Mouse (Mus musculus): ENCODE measurements around the gene Apba3. TPM values are rescaled to one million over a fixed set of nuclear protein-coding genes. Genes with fewer than 3 reads are reported as not detected.
A peak's percentile ranks its signal among the peaks of the same experiment; 100 is the strongest.

Apba3 gene
- polyA plus RNA-seq, 1 experiment from 2014 or later = 24.0 TPM

DNA sequence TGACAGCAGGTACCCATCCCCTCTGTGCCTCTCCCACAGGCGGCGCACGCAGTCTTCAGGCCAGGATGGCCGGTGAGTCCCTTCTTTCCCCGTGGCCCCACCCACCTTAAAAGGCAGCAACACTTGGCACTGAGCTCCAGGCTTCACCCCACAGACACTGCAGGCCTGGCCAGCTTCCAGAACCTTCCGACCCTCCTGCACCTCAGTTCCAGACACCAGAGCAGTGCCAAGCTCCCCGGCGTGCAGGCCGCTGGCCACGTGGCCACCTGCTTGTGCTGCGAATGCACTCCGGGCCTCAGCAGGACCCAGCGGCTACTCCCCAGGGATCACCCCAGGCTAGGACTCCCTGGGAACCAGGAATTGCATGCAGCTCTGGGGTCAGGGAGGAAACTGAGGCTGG is 46.8 kb downstream of the Apba3 start:
- Histone ChIP-seq H3K27ac (replicated peaks) (no peak overlapping the region), H3K36me3 (replicated peaks) (peaks cover 87% of the 10 kb centered on the region), H3K9me3 (replicated peaks) (no peaks in the 10 kb centered on the region), H3K9ac (no peak overlapping the region; the same call in 1 of the 2 replicates), H3K4me1 (replicated peaks) (peaks cover 30% of the 10 kb centered on the region), H3K4me2 (no peak overlapping the region), H3K4me3 (replicated peaks) (no peak overlapping the region), H3K27me3 (no peaks in the 10 kb centered on the region)
- ATAC-seq (ENCODE audit: insufficient read depth) = no peak
- WGBS (ENCODE audit: insufficient replicate concordance) = 85% methylated on average over 13 of the region's 13 CpGs

DNA sequence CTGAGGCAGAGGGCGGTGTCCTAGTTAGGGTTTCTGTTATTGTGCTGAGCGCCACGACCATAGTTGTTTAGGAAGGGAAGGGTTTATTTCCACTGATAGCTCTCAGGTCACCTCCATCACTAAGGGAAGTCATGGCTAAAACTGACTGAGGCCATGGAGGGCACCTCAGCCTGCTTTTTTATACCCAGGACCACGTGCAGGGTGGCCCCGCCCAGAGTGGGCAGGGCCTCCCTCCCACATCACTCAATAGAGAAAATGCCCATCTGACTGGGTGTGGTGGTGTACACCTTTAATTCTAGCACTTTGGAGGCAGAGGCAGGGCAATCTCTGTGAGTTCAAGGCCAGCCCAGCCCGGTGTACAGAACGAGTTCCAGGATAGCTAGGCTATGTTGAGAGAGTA is 47.4 kb downstream of the Apba3 start:
- no peak for ATAC-seq (ENCODE audit: insufficient read depth)
- Histone ChIP-seq H3K4me2 (no peak overlapping the region), H3K27ac (replicated peaks) (no peak overlapping the region), H3K9ac (no peak overlapping the region), H3K36me3 (replicated peaks) (peaks cover 81% of the 10 kb centered on the region), H3K9me3 (replicated peaks) (no peaks in the 10 kb centered on the region), H3K4me3 (replicated peaks) (no peak overlapping the region), H3K4me1 (replicated peaks) (peaks cover 37% of the 10 kb centered on the region), H3K27me3 (no peaks in the 10 kb centered on the region)
- 68% methylated on average over 7 of the region's 7 CpGs for WGBS (ENCODE audit: insufficient replicate concordance)

DNA sequence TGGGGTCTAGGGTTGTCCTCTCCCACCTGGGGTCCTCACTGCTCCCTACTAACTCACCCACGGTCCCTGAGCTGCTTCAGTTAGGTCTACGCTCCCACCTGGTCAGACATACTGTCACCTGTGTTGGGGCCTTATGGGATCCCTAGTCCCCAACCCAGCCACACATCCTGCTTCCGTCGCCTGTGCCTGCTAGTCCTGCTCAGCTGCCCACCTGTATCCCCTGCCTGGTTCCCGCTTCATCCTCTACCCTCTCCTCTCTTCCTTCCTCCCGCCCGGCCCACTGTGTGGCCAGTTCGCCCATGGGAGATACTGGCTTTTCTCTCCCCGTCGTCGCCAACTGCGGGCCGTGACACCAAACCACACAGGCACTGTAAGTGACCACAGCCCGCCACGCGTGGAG is 48.8 kb downstream of the Apba3 start:
- Histone ChIP-seq H3K4me2 (no peak overlapping the region), H3K4me1 (replicated peaks) (peaks cover 46% of the 10 kb centered on the region), H3K9me3 (replicated peaks) (no peaks in the 10 kb centered on the region), H3K27me3 (no peaks in the 10 kb centered on the region), H3K4me3 (replicated peaks) (no peak overlapping the region), H3K9ac (no peak overlapping the region), H3K36me3 (replicated peaks) (peaks cover 67% of the 10 kb centered on the region), H3K27ac (replicated peaks) (no peak overlapping the region)
- 84% methylated on average over 16 of the region's 16 CpGs for WGBS (ENCODE audit: insufficient replicate concordance)
- no peak for ATAC-seq (ENCODE audit: insufficient read depth)

DNA sequence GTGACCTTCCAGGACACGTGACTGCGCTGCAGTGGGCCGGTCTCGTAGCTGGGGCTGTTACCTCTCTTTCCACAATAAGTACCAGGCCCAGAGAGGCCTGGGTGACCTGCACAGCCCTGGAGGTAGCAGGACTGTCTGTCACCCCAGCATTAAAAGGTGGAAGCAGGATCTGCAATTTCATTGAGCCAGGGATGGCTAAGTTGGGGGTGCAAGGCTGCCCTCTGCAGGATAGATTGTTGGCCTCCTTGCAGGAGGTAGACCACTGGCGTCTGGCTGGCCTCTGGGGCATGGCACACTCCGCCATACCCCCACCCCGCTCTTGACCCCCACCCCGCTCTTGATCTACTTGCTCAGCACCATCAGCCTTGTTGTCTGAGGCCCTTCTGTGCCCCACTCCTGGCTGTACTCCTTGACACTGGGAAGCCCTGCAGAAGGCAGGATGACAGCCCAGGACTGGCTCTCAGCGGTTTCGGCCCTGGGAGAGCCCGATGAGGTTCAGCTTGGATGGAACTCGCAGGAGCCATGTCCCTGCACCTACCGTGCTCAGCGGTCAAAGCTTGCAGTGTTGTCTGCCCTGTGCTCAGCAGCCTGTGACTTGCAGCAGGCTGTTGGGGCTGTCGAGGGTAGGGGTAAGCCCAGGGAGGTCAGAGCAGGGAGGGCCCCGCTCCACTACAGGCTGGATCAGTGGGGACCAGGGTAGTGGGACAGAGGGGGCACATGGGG is 49.7 kb downstream of the Apba3 start:
- no peaks in the 10 kb centered on the region for H3K27me3 ChIP-seq
- H3K4me1 ChIP-seq (replicated peaks) = peaks cover 47% of the 10 kb centered on the region
- H3K9me3 ChIP-seq (replicated peaks) = no peaks in the 10 kb centered on the region
- no peak for ATAC-seq (ENCODE audit: insufficient read depth)
- peak overlapping the region; percentile 68 for H3K4me2 ChIP-seq
- peak overlapping the region; percentile 33; the same call in 1 of the 2 replicates for H3K4me3 ChIP-seq (replicated peaks)
- peak overlapping the region; percentile 49; the same call in 1 of the 2 replicates for H3K9ac ChIP-seq
- 59% methylated on average over 16 of the region's 16 CpGs for WGBS (ENCODE audit: insufficient replicate concordance)
- H3K27ac ChIP-seq (replicated peaks) = no peak overlapping the region
- H3K36me3 ChIP-seq (replicated peaks) = peaks cover 58% of the 10 kb centered on the region

DNA sequence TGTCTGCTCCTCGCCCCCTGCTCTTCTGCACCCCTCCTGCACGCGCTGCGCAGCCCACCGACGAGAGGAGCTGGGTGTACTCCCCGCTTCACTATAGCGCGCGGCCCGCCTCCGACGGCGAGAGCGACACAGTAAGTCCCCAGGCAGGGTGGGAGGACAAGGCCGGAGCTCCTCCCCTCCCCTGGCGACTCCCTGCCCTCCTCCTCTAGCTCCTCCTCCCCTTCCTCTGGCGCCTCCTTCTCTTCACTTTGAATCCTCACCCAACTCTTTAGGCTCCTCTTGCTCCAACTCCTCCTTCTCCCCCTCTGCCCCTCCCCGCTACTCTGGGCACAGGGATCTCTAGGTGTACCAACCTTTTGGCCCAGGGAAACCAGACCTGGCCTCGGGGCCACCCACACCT is 50.5 kb downstream of the Apba3 start:
- 27% methylated on average over 20 of the region's 20 CpGs for WGBS (ENCODE audit: insufficient replicate concordance)
- Histone ChIP-seq H3K27me3 (no peaks in the 10 kb centered on the region), H3K4me3 (replicated peaks) (peak overlapping the region; percentile 33; the same call in 1 of the 2 replicates), H3K27ac (replicated peaks) (no peak overlapping the region), H3K9me3 (replicated peaks) (no peaks in the 10 kb centered on the region), H3K9ac (peak overlapping the region; percentile 49; the same call in 1 of the 2 replicates), H3K4me1 (replicated peaks) (peaks cover 54% of the 10 kb centered on the region), H3K36me3 (replicated peaks) (peaks cover 53% of the 10 kb centered on the region), H3K4me2 (peak overlapping the region; percentile 68)
- no peak for ATAC-seq (ENCODE audit: insufficient read depth)

DNA sequence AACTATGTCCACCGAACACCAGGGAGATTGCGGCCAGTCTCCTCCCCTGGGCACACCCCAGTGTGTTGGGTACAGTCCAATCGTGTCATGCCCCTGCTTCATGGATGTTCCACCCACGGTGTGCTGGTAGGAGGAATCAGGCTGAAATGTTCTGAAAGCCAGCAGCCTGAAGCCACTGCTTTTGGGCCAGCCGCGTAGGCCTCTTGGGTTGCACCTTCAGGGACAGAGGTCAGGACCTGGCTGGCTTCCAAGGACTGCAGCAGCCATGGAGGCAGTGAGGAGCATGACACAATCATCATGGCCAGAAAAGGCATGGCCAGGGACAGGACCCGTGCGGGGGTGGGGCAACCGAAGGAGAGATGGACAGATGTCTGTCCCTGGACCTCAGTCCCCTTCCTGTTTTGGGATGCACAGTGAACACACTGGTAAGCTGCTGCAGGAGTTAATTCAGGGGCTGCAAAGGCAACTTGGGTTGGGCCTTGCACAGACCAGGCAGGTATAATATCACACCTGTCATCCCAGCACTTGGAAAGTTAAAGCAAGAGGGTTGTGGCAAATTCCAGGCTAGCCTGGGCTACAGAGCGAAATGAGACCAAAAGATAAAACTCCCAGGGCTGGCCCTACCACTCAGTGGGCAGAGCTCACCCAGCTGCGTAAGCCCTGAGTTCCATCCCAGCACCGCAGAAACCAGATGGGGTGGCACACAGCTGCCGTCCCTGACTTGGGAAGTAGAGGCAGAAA is 52.0 kb downstream of the Apba3 start:
- no peak for ATAC-seq (ENCODE audit: insufficient read depth)
- Histone ChIP-seq H3K9me3 (replicated peaks) (no peaks in the 10 kb centered on the region), H3K9ac (no peak overlapping the region), H3K27me3 (no peaks in the 10 kb centered on the region), H3K4me3 (replicated peaks) (no peak overlapping the region), H3K4me2 (peak overlapping the region; percentile 87), H3K27ac (replicated peaks) (peak overlapping the region; percentile 92), H3K4me1 (replicated peaks) (peaks cover 63% of the 10 kb centered on the region), H3K36me3 (replicated peaks) (peaks cover 53% of the 10 kb centered on the region)
- WGBS (ENCODE audit: insufficient replicate concordance) = 79% methylated on average over 13 of the region's 13 CpGs

DNA sequence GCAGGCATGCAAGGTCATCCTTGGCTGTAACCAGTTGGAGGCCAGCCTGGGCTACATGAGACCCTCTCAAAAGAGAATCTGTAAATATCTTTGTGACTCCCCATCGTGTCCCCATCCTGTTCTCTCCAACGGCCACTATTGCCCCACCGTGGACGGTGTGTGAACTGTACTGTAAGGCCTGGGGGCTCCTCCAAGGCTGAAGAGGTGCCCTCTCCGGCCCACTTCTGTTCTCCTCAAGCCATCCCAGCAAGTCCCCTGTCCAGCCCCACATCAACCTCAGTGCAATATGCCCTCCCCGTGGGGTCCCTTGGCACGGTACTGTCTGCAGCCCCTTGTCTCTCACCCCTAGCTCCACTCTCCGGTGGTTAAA is 52.6 kb downstream of the Apba3 start:
- Histone ChIP-seq H3K27ac (replicated peaks) (peak overlapping the region; percentile 92), H3K4me2 (peak overlapping the region; percentile 87), H3K4me1 (replicated peaks) (peaks cover 63% of the 10 kb centered on the region), H3K27me3 (no peaks in the 10 kb centered on the region), H3K9ac (peak overlapping the region; percentile 52), H3K36me3 (replicated peaks) (peaks cover 53% of the 10 kb centered on the region), H3K4me3 (replicated peaks) (peak overlapping the region; percentile 94), H3K9me3 (replicated peaks) (no peaks in the 10 kb centered on the region)
- 26% methylated on average over 8 of the region's 8 CpGs for WGBS (ENCODE audit: insufficient replicate concordance)
- no peak for ATAC-seq (ENCODE audit: insufficient read depth)

DNA sequence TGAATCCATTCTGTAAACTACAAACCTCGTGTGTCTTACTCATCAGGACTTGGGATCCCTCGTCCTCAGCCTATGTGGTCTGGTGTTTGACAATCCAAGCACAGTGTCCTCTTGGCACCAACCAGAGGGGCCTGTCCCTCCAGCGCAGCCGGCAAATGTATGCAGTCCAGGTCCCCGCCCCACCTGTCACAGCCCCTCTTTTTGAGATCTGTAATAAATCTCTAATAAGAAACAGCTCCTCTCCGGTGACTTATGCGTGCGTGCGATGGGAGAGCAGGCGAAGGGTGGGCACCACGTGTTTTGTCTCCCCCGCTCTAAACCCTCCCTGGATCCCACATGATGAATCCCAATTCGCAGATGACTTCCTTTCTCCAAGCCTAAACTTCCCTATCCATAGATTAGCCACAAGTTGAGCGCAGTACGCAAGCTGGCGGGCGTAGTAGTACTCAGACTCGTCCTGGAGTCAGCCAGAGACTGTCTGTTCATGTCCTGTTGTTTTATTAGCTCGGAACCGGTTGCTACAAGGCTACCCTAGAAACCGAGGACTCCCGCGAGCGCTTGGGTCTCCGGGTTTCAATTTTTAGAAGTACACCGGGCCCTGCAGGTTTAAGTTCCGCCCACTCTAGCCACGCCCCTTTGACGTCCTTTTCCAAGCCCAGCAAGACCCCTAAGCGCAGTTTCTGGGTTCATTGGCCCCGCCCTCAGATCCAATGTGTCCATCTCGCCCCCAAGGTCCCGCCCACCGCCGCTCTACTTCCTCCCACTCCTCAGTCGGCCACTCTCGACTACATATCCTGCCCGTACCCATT is 53.2 kb downstream of the Apba3 start:
- peak overlapping the region; percentile 87 for H3K4me2 ChIP-seq
- peaks cover 53% of the 10 kb centered on the region for H3K36me3 ChIP-seq (replicated peaks)
- 1% methylated on average over 38 of the region's 38 CpGs for WGBS (ENCODE audit: insufficient replicate concordance)
- H3K27me3 ChIP-seq = no peaks in the 10 kb centered on the region
- H3K9ac ChIP-seq = peak overlapping the region; percentile 52
- peaks cover 63% of the 10 kb centered on the region for H3K4me1 ChIP-seq (replicated peaks)
- H3K9me3 ChIP-seq (replicated peaks) = no peaks in the 10 kb centered on the region
- H3K4me3 ChIP-seq (replicated peaks) = peak overlapping the region; percentile 94
- no peak for ATAC-seq (ENCODE audit: insufficient read depth)
- H3K27ac ChIP-seq (replicated peaks) = peak overlapping the region; percentile 92

DNA sequence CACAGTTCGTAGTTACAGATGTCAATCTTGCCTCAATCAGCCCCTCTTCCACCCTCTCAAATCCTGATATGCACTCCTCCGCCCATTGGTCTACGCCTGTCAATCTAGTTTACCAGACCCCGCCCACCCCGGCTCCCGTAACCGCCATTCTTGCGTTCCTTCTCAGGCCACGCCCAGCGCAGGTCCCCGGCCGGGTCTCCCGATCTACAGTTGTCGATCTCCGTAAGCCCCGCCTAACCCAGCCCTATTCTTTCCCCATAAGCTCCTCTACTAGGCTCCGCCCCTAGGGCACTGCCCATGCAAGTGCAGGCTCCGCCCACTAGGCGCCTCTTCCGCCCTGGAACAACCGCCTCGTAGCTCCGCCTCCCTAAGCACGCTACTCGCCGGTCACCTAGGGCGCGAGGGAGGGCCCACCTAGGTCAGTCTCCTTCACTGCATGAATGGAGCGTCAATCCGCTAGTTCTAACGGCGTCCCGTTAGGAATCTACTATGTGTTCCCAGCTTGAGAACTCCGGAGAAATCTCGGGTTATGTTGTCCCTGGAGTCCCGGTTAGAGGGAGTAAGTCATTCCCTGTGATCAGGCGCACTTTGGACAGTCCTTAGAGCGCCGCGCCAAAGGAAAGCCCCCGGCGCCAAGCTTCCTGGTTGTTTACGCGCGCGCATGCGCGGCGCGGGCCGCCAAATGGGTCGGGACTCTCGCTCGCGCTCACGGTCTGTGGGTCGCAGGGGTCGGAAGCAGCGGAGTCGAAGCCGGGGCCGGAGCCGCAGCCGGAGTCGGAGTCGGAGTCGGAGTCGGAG is 54.0 kb downstream of the Apba3 start, which contains the start of gene Cactin:
Cactin (plus strand) TSS at position 554 of the 798 bp plus-strand sequence.
- no peaks in the 10 kb centered on the region for H3K27me3 ChIP-seq
- H3K9me3 ChIP-seq (replicated peaks) = no peaks in the 10 kb centered on the region
- WGBS (ENCODE audit: insufficient replicate concordance) = under 1% methylated on average over 68 of the region's 68 CpGs
- peaks cover 54% of the 10 kb centered on the region for H3K36me3 ChIP-seq (replicated peaks)
- H3K9ac ChIP-seq = peak within 1 kb of the TSS; percentile 95
- ATAC-seq (ENCODE audit: insufficient read depth) = peak; percentile 85
- peaks cover 61% of the 10 kb centered on the region for H3K4me1 ChIP-seq (replicated peaks)
- H3K4me3 ChIP-seq (replicated peaks) = peak within 1 kb of the TSS; percentile 94
- H3K27ac ChIP-seq (replicated peaks) = peak within 1 kb of the TSS; percentile 92
- peak within 1 kb of the TSS; percentile 87 for H3K4me2 ChIP-seq

DNA sequence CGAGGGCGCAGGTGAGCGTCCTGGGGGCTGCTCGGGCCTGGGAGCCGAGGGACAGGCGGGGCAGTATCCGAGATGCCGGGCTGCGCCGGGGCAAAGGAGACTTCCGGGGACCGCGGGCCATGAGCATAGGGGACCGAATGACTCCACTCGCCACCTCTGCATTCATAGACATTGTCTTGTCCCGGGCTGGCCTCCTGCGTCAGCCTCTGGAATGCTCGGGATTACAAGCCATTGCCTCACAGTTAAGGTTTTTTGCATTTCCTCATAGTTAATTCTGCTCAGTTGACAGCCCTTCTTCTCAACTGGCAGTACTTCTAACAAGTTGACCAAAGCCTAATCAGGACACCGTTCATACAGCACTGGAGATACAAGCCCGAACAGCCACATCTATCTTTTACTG is 54.7 kb downstream of the Apba3 start:
- 2% methylated on average over 20 of the region's 20 CpGs for WGBS (ENCODE audit: insufficient replicate concordance)
- Histone ChIP-seq H3K27me3 (no peaks in the 10 kb centered on the region), H3K4me2 (peak overlapping the region; percentile 87), H3K9me3 (replicated peaks) (no peaks in the 10 kb centered on the region), H3K27ac (replicated peaks) (peak overlapping the region; percentile 92), H3K36me3 (replicated peaks) (peaks cover 55% of the 10 kb centered on the region), H3K4me3 (replicated peaks) (peak overlapping the region; percentile 94), H3K4me1 (replicated peaks) (peaks cover 57% of the 10 kb centered on the region), H3K9ac (peak overlapping the region; percentile 95)
- ATAC-seq (ENCODE audit: insufficient read depth) = peak; percentile 1; the same call in 1 of the 2 replicates

All from liver, embryonic 15.5 days (tissue).